ENCODE assay signal across 20 mouse cellular contexts in the genomic region with DNA sequence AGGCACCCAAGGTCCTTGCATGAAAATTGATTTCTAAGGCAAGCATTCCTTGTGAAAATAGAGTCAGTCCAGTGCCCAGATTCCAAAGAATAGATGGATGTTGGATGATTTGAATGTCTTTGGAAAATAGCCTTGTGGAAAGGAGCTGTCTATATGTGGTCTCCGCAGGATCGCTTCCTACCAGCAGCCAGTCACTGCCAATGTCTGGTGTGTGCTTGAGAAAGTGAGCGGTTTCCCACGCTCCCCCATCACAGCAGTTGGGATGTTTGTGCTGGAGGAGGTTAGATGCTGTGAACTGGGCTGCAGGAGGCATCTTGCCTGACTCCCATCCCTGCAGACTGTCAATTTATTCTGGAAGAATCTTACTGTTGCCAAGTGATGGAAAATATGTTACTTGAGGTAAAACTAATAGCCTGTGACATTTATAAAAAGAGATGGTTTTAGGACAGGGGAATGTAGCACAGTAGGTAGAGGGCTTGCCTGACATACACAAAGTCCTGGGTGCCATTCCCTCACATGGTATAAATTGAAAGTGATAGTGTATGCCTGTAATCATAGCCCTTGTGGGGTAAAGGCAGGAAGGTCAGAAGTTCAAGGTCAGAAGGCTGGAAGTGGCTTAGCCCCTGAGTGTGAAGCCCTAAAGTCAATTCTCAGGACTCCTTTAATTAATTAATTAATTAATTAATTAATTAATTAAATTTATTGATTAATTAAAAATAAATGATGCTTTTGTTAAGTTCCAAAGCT. TPM values are rescaled to one million over a fixed set of nuclear protein-coding genes. Genes with fewer than 3 reads are reported as not detected.
DNase-seq lines count a peak whose midpoint lies in the region; ATAC-seq and TF ChIP-seq lines count a peak whose summit lies in the region.
"Had no signal": no experiment of that assay in that cellular context is flagged by ENCODE, and none has a peak within 500 bp of the region (broad histone marks: within the 10 kb centered on the region; RNA-seq: fewer than 3 reads in every experiment).

No protein-coding gene starts in this region.

- no peaks in the 10 kb centered on the region for H3K27me3 ChIP-seq in heart, adult 2 months (ENCODE audit: control insufficient read depth, insufficient read depth, low read length)
- H3K27me3 ChIP-seq in liver, postnatal 0 days (ENCODE audit: insufficient read depth, low read length) = no peaks in the 10 kb centered on the region
- no peaks in the 10 kb centered on the region for H3K27me3 ChIP-seq in liver, embryonic 12.5 days (replicated peaks)
- no peaks in the 10 kb centered on the region for H3K27me3 ChIP-seq in hindbrain, postnatal 0 days (ENCODE audit: insufficient read depth, low read length)
- no peaks in the 10 kb centered on the region for H3K27me3 ChIP-seq in forebrain, embryonic 10.5 days (ENCODE audit: poor library complexity, severe bottlenecking)
- H3K27me3 ChIP-seq: CH12.LX; heart, embryonic 13.5 days had no signal

- no peak for ATAC-seq in liver, postnatal 0 days
- ATAC-seq in liver, embryonic 12.5 days = no peak
- peak; percentile 68 for ATAC-seq in hindbrain, postnatal 0 days
- ATAC-seq: activated CD4-positive, CD25-positive, alpha-beta regulatory T cell, adult 4 months; forebrain, embryonic 14.5 days had no signal

- no peak overlapping the region for H3K4me2 ChIP-seq in liver, postnatal 0 days (ENCODE audit: low read depth, low read length)
- H3K4me2 ChIP-seq in liver, embryonic 12.5 days = no peak overlapping the region
- no peak overlapping the region for H3K4me2 ChIP-seq in hindbrain, postnatal 0 days (ENCODE audit: low read depth, low read length)
- H3K4me2 ChIP-seq: heart, embryonic 13.5 days had no signal

- H3K36me3 ChIP-seq in heart, adult 2 months (ENCODE audit: control insufficient read depth, insufficient read depth, low read length) = peaks cover 11% of the 10 kb centered on the region
- no peaks in the 10 kb centered on the region for H3K36me3 ChIP-seq in liver, postnatal 0 days (replicated peaks; ENCODE audit: insufficient read depth, low read length)
- no peaks in the 10 kb centered on the region for H3K36me3 ChIP-seq in liver, embryonic 12.5 days
- no peaks in the 10 kb centered on the region for H3K36me3 ChIP-seq in hindbrain, postnatal 0 days (ENCODE audit: insufficient read depth, low read length)
- no peaks in the 10 kb centered on the region; the same call in 1 of the 2 replicates for H3K36me3 ChIP-seq in forebrain, embryonic 10.5 days (replicated peaks)

- H3K4me3 ChIP-seq in heart, adult 2 months = no peak overlapping the region
- no peak overlapping the region for H3K4me3 ChIP-seq in liver, postnatal 0 days (ENCODE audit: low read depth, low read length)
- no peak overlapping the region for H3K4me3 ChIP-seq in liver, embryonic 12.5 days
- H3K4me3 ChIP-seq in hindbrain, postnatal 0 days (ENCODE audit: low read length) = no peak overlapping the region
- H3K4me3 ChIP-seq in forebrain, embryonic 10.5 days = no peak overlapping the region
- H3K4me3 ChIP-seq: heart, embryonic 13.5 days had no signal

- no peak overlapping the region for H3K9ac ChIP-seq in heart, adult 2 months (ENCODE audit: low read depth, low read length)
- H3K9ac ChIP-seq in liver, postnatal 0 days (replicated peaks) = no peak overlapping the region
- H3K9ac ChIP-seq in liver, embryonic 12.5 days = no peak overlapping the region
- no peak overlapping the region for H3K9ac ChIP-seq in hindbrain, postnatal 0 days (replicated peaks; ENCODE audit: low read length)
- H3K9ac ChIP-seq: heart, embryonic 13.5 days had no signal

- 64% methylated on average over 4 of the region's 4 CpGs for WGBS in heart, adult 2 months
- 79% methylated on average over 4 of the region's 4 CpGs for WGBS in liver, postnatal 0 days (ENCODE audit: insufficient replicate concordance)
- WGBS in liver, embryonic 12.5 days (ENCODE audit: insufficient replicate concordance) = 80% methylated on average over 4 of the region's 4 CpGs
- 49% methylated on average over 4 of the region's 4 CpGs for WGBS in hindbrain, postnatal 0 days
- WGBS in forebrain, embryonic 10.5 days = 83% methylated on average over 4 of the region's 4 CpGs

- no peak for TF ChIP-seq POLR2A in heart, adult 2 months (IDR thresholded peaks at IDR 0.05; ENCODE audit: insufficient read depth, low read depth, low read length)

- TF ChIP-seq CTCF in heart, adult 2 months (IDR thresholded peaks at IDR 0.05) = no peak
- no peak for TF ChIP-seq CTCF in liver, postnatal 0 days (IDR thresholded peaks at IDR 0.05; ENCODE audit: low read depth)
- no peak for TF ChIP-seq CTCF in hindbrain, postnatal 0 days (IDR thresholded peaks at IDR 0.05; ENCODE audit: low read depth)

- no peak for TF ChIP-seq EP300 in heart, adult 2 months (IDR thresholded peaks at IDR 0.05; ENCODE audit: insufficient read depth, low read depth, low read length)
- no peak for TF ChIP-seq EP300 in liver, postnatal 0 days (IDR thresholded peaks at IDR 0.05; ENCODE audit: low read depth)

- H3K4me1 ChIP-seq in heart, adult 2 months (ENCODE audit: control insufficient read depth, insufficient read depth, low read length) = peaks cover 16% of the 10 kb centered on the region
- peaks cover 10% of the 10 kb centered on the region; the same call in 1 of the 2 replicates for H3K4me1 ChIP-seq in liver, postnatal 0 days (ENCODE audit: insufficient read depth)
- H3K4me1 ChIP-seq in liver, embryonic 12.5 days = peaks cover 10% of the 10 kb centered on the region
- no peaks in the 10 kb centered on the region for H3K4me1 ChIP-seq in hindbrain, postnatal 0 days (ENCODE audit: insufficient read depth, low read length)
- no peaks in the 10 kb centered on the region for H3K4me1 ChIP-seq in forebrain, embryonic 10.5 days

- peak overlapping the region; percentile 23; the same call in 1 of the 2 replicates for H3K27ac ChIP-seq in heart, adult 2 months
- 0 out of 2 replicates have a peak overlapping the region, but pooled peaks have one; percentile 8 for H3K27ac ChIP-seq in liver, postnatal 0 days (ENCODE audit: low read depth)
- no peak overlapping the region for H3K27ac ChIP-seq in liver, embryonic 12.5 days
- peak overlapping the region; percentile 2; the same call in 1 of the 2 replicates for H3K27ac ChIP-seq in hindbrain, postnatal 0 days
- no peak overlapping the region for H3K27ac ChIP-seq in forebrain, embryonic 10.5 days
- H3K27ac ChIP-seq: macrophage had no signal

- 0 out of 2 replicates have a peak, but pooled peaks cover 1% of the 10 kb centered on the region for H3K79me2 ChIP-seq in heart, adult 2 months (replicated peaks; ENCODE audit: control insufficient read depth, insufficient read depth, low read length)

- H3K9me3 ChIP-seq in liver, postnatal 0 days (ENCODE audit: low read length) = no peaks in the 10 kb centered on the region
- no peaks in the 10 kb centered on the region for H3K9me3 ChIP-seq in liver, embryonic 12.5 days (replicated peaks)
- no peaks in the 10 kb centered on the region for H3K9me3 ChIP-seq in hindbrain, postnatal 0 days (ENCODE audit: low read length)
- no peaks in the 10 kb centered on the region for H3K9me3 ChIP-seq in forebrain, embryonic 10.5 days
- H3K9me3 ChIP-seq: heart, embryonic 13.5 days had no signal

- intact Hi-C loops in heart, adult 2 months (cut with DNase I) = loop anchor here (10.0 kb wide), 1 partner anchor 747 kb away; no protein-coding TSS in a partner anchor
- intact Hi-C loops in heart, postnatal 10 days (cut with DNase I) = no loop called here

- no peak for DNase-seq in heart, adult 2 months
- DNase-seq in heart, postnatal 10 days = no peak
- no peak for DNase-seq in liver, postnatal 0 days
- peak; percentile 55 for DNase-seq in R1 (ENCODE audit: low read depth, low spot score)
- DNase-seq in hindbrain, postnatal 0 days (ENCODE audit: low spot score) = no peak
- no peak for DNase-seq in forebrain, embryonic 10.5 days (ENCODE audit: extremely low spot score, low spot score)
- DNase-seq in thymus, postnatal 14 days = no peak
- DNase-seq: cerebellum, adult 9-11 months; embryo, embryonic 11 days; kidney, adult 2 months; kidney, postnatal 36 days; liver; lung, adult 2 months; retina, postnatal 1 day had no signal

RNA-seq across cellular contexts. Expression of gene Nid1, which starts 24.3 kb away (rescaled TPM):
- 10 to 100 TPM; 55.5 to 59.9 TPM for total RNA-seq in heart, adult 2 months (2021)
- 62.5 and 99.5 TPM in 2 replicates for polyA plus RNA-seq in heart, adult 2 months (2012; rRNA removed)
- total RNA-seq in heart, postnatal 10 days (2021) = 100 to 1,000 TPM; 202 to 215 TPM
- 14.8 and 17.9 TPM in 2 replicates for polyA plus RNA-seq in liver, postnatal 0 days (2015; fragmentation: Nextera tagmentation; extraction: Ambion mirVana)
- 19.5 and 22.5 TPM in 2 replicates for polyA plus RNA-seq in liver, embryonic 12.5 days (2016; fragmentation: Nextera tagmentation; extraction: Ambion mirVana)
- 120 and 136 TPM in 2 replicates for total RNA-seq in hindbrain, postnatal 0 days (2014; rRNA removed)
- 51.9 and 56.7 TPM in 2 replicates for polyA plus RNA-seq in hindbrain, postnatal 0 days (2015; fragmentation: Nextera tagmentation; extraction: Ambion mirVana)
- 45.6 and 51.2 TPM in 2 replicates for polyA plus RNA-seq in forebrain, embryonic 10.5 days (2016; fragmentation: Nextera tagmentation; extraction: Ambion mirVana)
- polyA plus RNA-seq: activated CD4-positive, CD25-positive, alpha-beta regulatory T cell, adult 4 months had no signal

Comparison
In these comparisons a context has a peak if more than half of its experiments do, and no peak if none do; other contexts are left out.
1. H3K27ac ChIP-seq: peak in heart, adult 2 months (single experiment), liver, postnatal 0 days (single experiment) and hindbrain, postnatal 0 days (single experiment); none in liver, embryonic 12.5 days (single experiment) and forebrain, embryonic 10.5 days (single experiment).